Mouse (Mus musculus): Measurements from ENCODE around the gene Gm42417. TPM values are rescaled to one million over a fixed set of nuclear protein-coding genes. Genes with fewer than 3 reads are reported as not detected.

Gene Gm42417
- polyA plus RNA-seq, 1 experiment from 2014 or later: not detected

- no peak overlapping the region for H3K27ac ChIP-seq (ENCODE audit: low read depth)
- no peaks in the 10 kb centered on the region for H3K9me3 ChIP-seq (ENCODE audit: control insufficient read depth, low read length)
- no peak overlapping the region for H3K4me3 ChIP-seq (ENCODE audit: low read depth, low read length)
- DNase-seq (ENCODE audit: low spot score): no peak
- peaks cover 24% of the 10 kb centered on the region for H3K36me3 ChIP-seq (ENCODE audit: control insufficient read depth, insufficient read depth, low read length)
- no peak overlapping the region for H3K4me2 ChIP-seq (ENCODE audit: low read length)
- 76% methylated on average over 6 of the region's 6 CpGs for WGBS
- no peak for ATAC-seq (replicated peaks; ENCODE audit: low FRiP score, low TSS enrichment, low read depth)
- no peaks in the 10 kb centered on the region for H3K4me1 ChIP-seq (replicated peaks; ENCODE audit: control insufficient read depth, insufficient read depth, low read length)
- H3K9ac ChIP-seq (ENCODE audit: low read length): no peak overlapping the region
- no peaks in the 10 kb centered on the region for H3K27me3 ChIP-seq (replicated peaks; ENCODE audit: control insufficient read depth, insufficient read depth, low read length)
Observed at GRCm38 (mm10) chr1:36534595-36535058, 4.6 kb downstream of the Gm42417 start.

- 72% methylated on average over 6 of the region's 6 CpGs for WGBS
- DNase-seq (ENCODE audit: low spot score): no peak
- H3K4me2 ChIP-seq (ENCODE audit: low read length): no peak overlapping the region
- H3K9ac ChIP-seq (ENCODE audit: low read length): no peak overlapping the region
- no peaks in the 10 kb centered on the region for H3K9me3 ChIP-seq (ENCODE audit: control insufficient read depth, low read length)
- H3K4me1 ChIP-seq (replicated peaks; ENCODE audit: control insufficient read depth, insufficient read depth, low read length): no peaks in the 10 kb centered on the region
- no peak overlapping the region for H3K4me3 ChIP-seq (ENCODE audit: low read depth, low read length)
- ATAC-seq (replicated peaks; ENCODE audit: low FRiP score, low TSS enrichment, low read depth): no peak
- peaks cover 14% of the 10 kb centered on the region for H3K36me3 ChIP-seq (ENCODE audit: control insufficient read depth, insufficient read depth, low read length)
- H3K27me3 ChIP-seq (replicated peaks; ENCODE audit: control insufficient read depth, insufficient read depth, low read length): no peaks in the 10 kb centered on the region
- no peak overlapping the region for H3K27ac ChIP-seq (ENCODE audit: low read depth)
Observed at GRCm38 (mm10) chr1:36533546-36533945, 5.7 kb downstream of the Gm42417 start.

GRCm38 (mm10) chr1:36531461-36531860 lies 7.8 kb downstream of the Gm42417 start:
- H3K27me3 ChIP-seq (replicated peaks; ENCODE audit: control insufficient read depth, insufficient read depth, low read length): no peaks in the 10 kb centered on the region
- ATAC-seq (replicated peaks; ENCODE audit: low FRiP score, low TSS enrichment, low read depth) (no peak), DNase-seq (ENCODE audit: low spot score) (no peak)
- no peak overlapping the region for H3K4me3 ChIP-seq (ENCODE audit: low read depth, low read length)
- H3K9ac ChIP-seq (ENCODE audit: low read length): no peak overlapping the region
- no peak overlapping the region for H3K4me2 ChIP-seq (ENCODE audit: low read length)
- 90% methylated on average over 12 of the region's 12 CpGs for WGBS
- no peaks in the 10 kb centered on the region for H3K9me3 ChIP-seq (ENCODE audit: control insufficient read depth, low read length)
- H3K36me3 ChIP-seq (ENCODE audit: control insufficient read depth, insufficient read depth, low read length): peaks cover 14% of the 10 kb centered on the region; the same call in 1 of the 2 replicates
- no peak overlapping the region for H3K27ac ChIP-seq (ENCODE audit: low read depth)
- no peaks in the 10 kb centered on the region for H3K4me1 ChIP-seq (replicated peaks; ENCODE audit: control insufficient read depth, insufficient read depth, low read length)

GRCm38 (mm10) chr1:36530962-36531361 lies 8.3 kb downstream of the Gm42417 start:
- Histone ChIP-seq H3K4me3 (ENCODE audit: low read depth, low read length) (no peak overlapping the region), H3K9me3 (ENCODE audit: control insufficient read depth, low read length) (no peaks in the 10 kb centered on the region), H3K27me3 (replicated peaks; ENCODE audit: control insufficient read depth, insufficient read depth, low read length) (no peaks in the 10 kb centered on the region), H3K9ac (ENCODE audit: low read length) (no peak overlapping the region), H3K4me1 (replicated peaks; ENCODE audit: control insufficient read depth, insufficient read depth, low read length) (no peaks in the 10 kb centered on the region), H3K4me2 (ENCODE audit: low read length) (no peak overlapping the region), H3K36me3 (ENCODE audit: control insufficient read depth, insufficient read depth, low read length) (peaks cover 19% of the 10 kb centered on the region), H3K27ac (ENCODE audit: low read depth) (no peak overlapping the region)
- 92% methylated on average over 7 of the region's 7 CpGs for WGBS
- DNase-seq (ENCODE audit: low spot score) (no peak), ATAC-seq (replicated peaks; ENCODE audit: low FRiP score, low TSS enrichment, low read depth) (no peak)

GRCm38 (mm10) chr1:36530485-36530884 lies 8.7 kb downstream of the Gm42417 start:
- Histone ChIP-seq H3K4me3 (ENCODE audit: low read depth, low read length) (no peak overlapping the region), H3K4me1 (replicated peaks; ENCODE audit: control insufficient read depth, insufficient read depth, low read length) (no peaks in the 10 kb centered on the region), H3K27ac (ENCODE audit: low read depth) (no peak overlapping the region), H3K27me3 (replicated peaks; ENCODE audit: control insufficient read depth, insufficient read depth, low read length) (no peaks in the 10 kb centered on the region), H3K36me3 (ENCODE audit: control insufficient read depth, insufficient read depth, low read length) (peaks cover 24% of the 10 kb centered on the region), H3K4me2 (ENCODE audit: low read length) (no peak overlapping the region), H3K9me3 (ENCODE audit: control insufficient read depth, low read length) (no peaks in the 10 kb centered on the region), H3K9ac (ENCODE audit: low read length) (no peak overlapping the region)
- 77% methylated on average over 8 of the region's 8 CpGs for WGBS
- ATAC-seq (replicated peaks; ENCODE audit: low FRiP score, low TSS enrichment, low read depth) (no peak), DNase-seq (ENCODE audit: low spot score) (no peak)

- Histone ChIP-seq H3K4me1 (replicated peaks; ENCODE audit: control insufficient read depth, insufficient read depth, low read length) (no peaks in the 10 kb centered on the region), H3K27ac (ENCODE audit: low read depth) (no peak overlapping the region), H3K36me3 (ENCODE audit: control insufficient read depth, insufficient read depth, low read length) (peaks cover 30% of the 10 kb centered on the region), H3K9me3 (ENCODE audit: control insufficient read depth, low read length) (no peaks in the 10 kb centered on the region), H3K27me3 (replicated peaks; ENCODE audit: control insufficient read depth, insufficient read depth, low read length) (no peaks in the 10 kb centered on the region), H3K4me2 (ENCODE audit: low read length) (no peak overlapping the region), H3K4me3 (ENCODE audit: low read depth, low read length) (no peak overlapping the region), H3K9ac (ENCODE audit: low read length) (no peak overlapping the region)
- ATAC-seq (replicated peaks; ENCODE audit: low FRiP score, low TSS enrichment, low read depth): no peak
- DNase-seq (ENCODE audit: low spot score): no peak
- WGBS: 97% methylated on average over 4 of the region's 4 CpGs
Observed at GRCm38 (mm10) chr1:36529875-36530274, 9.4 kb downstream of the Gm42417 start.

- H3K4me3 ChIP-seq (ENCODE audit: low read depth, low read length): no peak overlapping the region
- no peak for DNase-seq (ENCODE audit: low spot score)
- H3K36me3 ChIP-seq (ENCODE audit: control insufficient read depth, insufficient read depth, low read length): peaks cover 34% of the 10 kb centered on the region
- ATAC-seq (replicated peaks; ENCODE audit: low FRiP score, low TSS enrichment, low read depth): no peak
- H3K9ac ChIP-seq (ENCODE audit: low read length): no peak overlapping the region
- H3K4me2 ChIP-seq (ENCODE audit: low read length): no peak overlapping the region
- WGBS: 93% methylated on average over 4 of the region's 4 CpGs
- no peaks in the 10 kb centered on the region for H3K4me1 ChIP-seq (replicated peaks; ENCODE audit: control insufficient read depth, insufficient read depth, low read length)
- H3K27ac ChIP-seq (ENCODE audit: low read depth): no peak overlapping the region
- H3K9me3 ChIP-seq (ENCODE audit: control insufficient read depth, low read length): no peaks in the 10 kb centered on the region
- H3K27me3 ChIP-seq (replicated peaks; ENCODE audit: control insufficient read depth, insufficient read depth, low read length): no peaks in the 10 kb centered on the region
Observed at GRCm38 (mm10) chr1:36529274-36529673, 10.0 kb downstream of the Gm42417 start.

- WGBS: 28% methylated on average over 1 of the region's 1 CpGs
- Histone ChIP-seq H3K27me3 (replicated peaks; ENCODE audit: control insufficient read depth, insufficient read depth, low read length) (no peaks in the 10 kb centered on the region), H3K9me3 (ENCODE audit: control insufficient read depth, low read length) (no peaks in the 10 kb centered on the region), H3K4me2 (ENCODE audit: low read length) (no peak overlapping the region), H3K36me3 (ENCODE audit: control insufficient read depth, insufficient read depth, low read length) (peaks cover 38% of the 10 kb centered on the region), H3K9ac (ENCODE audit: low read length) (no peak overlapping the region), H3K4me1 (replicated peaks; ENCODE audit: control insufficient read depth, insufficient read depth, low read length) (peaks cover 2% of the 10 kb centered on the region; the same call in 1 of the 2 replicates), H3K4me3 (ENCODE audit: low read depth, low read length) (no peak overlapping the region), H3K27ac (ENCODE audit: low read depth) (no peak overlapping the region)
- no peak for DNase-seq (ENCODE audit: low spot score)
- no peak for ATAC-seq (replicated peaks; ENCODE audit: low FRiP score, low TSS enrichment, low read depth)
Observed at GRCm38 (mm10) chr1:36528351-36528750, 10.9 kb downstream of the Gm42417 start.

GRCm38 (mm10) chr1:36526903-36527302 lies 12.3 kb downstream of the Gm42417 start:
- Histone ChIP-seq H3K36me3 (ENCODE audit: control insufficient read depth, insufficient read depth, low read length) (peaks cover 50% of the 10 kb centered on the region), H3K27me3 (replicated peaks; ENCODE audit: control insufficient read depth, insufficient read depth, low read length) (no peaks in the 10 kb centered on the region), H3K27ac (ENCODE audit: low read depth) (no peak overlapping the region), H3K4me2 (ENCODE audit: low read length) (no peak overlapping the region), H3K4me1 (replicated peaks; ENCODE audit: control insufficient read depth, insufficient read depth, low read length) (peaks cover 10% of the 10 kb centered on the region; the same call in 1 of the 2 replicates), H3K4me3 (ENCODE audit: low read depth, low read length) (no peak overlapping the region), H3K9me3 (ENCODE audit: control insufficient read depth, low read length) (no peaks in the 10 kb centered on the region), H3K9ac (ENCODE audit: low read length) (no peak overlapping the region)
- no peak for ATAC-seq (replicated peaks; ENCODE audit: low FRiP score, low TSS enrichment, low read depth)
- 94% methylated on average over 10 of the region's 10 CpGs for WGBS
- no peak for DNase-seq (ENCODE audit: low spot score)

All from intestine, embryonic 14.5 days (tissue).